Mouse (Mus musculus): Measurements from ENCODE around the gene Dkkl1. TPM values are rescaled to one million over a fixed set of nuclear protein-coding genes. Genes with fewer than 3 reads are reported as not detected.
"Not testable (repeated sequence)": the region's sequence is repeated elsewhere in the genome, so short reads cannot be mapped to it uniquely, and the experiment has no call there.

Gene Dkkl1
- total RNA-seq (2021), result not detected
- long read RNA-seq, experiment 1, result 0 reads
- long read RNA-seq, experiment 2, result 0 reads

DNA sequence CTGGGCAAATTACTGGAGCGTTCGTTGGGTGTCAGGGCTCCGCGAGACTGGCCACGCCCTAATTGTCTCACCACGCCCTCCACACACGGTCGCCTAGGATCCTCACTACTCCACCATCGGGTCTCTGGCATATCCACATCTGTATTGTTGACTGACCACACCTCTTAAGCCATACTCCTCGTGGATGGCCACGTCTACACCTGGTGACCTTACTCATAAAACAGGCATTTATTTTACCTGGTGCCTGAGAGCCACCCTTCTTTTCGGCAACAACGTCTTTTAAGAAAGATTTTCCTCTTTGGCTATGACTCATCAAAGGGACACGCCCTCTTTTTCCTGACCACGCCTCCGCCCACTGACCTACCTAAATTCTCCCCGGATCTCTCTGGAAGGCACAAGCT, at the start of gene Dkkl1:
TSS of gene Dkkl1 (minus strand) at position 297 of the 401 bp plus-strand sequence.
- intact Hi-C loops (cut with DNase I), result no loop called here
- no peak for DNase-seq

GRCm38 (mm10) chr7:45259281-45259680, 47.3 kb upstream of the Dkkl1 start:
- intact Hi-C loops (cut with DNase I), result no loop called here
- no peak for DNase-seq

- intact Hi-C loops (cut with DNase I), result no loop called here
- DNase-seq, result no peak
These were observed 45.3 kb upstream of the Dkkl1 start for GRCm38 (mm10) chr7:45257063-45257840.

GRCm38 (mm10) chr7:45255822-45256221, 43.9 kb upstream of the Dkkl1 start:
- DNase-seq, result peak; percentile 29 to 51
- intact Hi-C loops (cut with DNase I), result not testable (repeated sequence)

- intact Hi-C loops (cut with DNase I), result no loop called here
These were observed 41.9 kb upstream of the Dkkl1 start for GRCm38 (mm10) chr7:45253806-45254205.

GRCm38 (mm10) chr7:45247666-45248065, 35.7 kb upstream of the Dkkl1 start:
- no peak for DNase-seq
- intact Hi-C loops (cut with DNase I), result no loop called here

More at GRCm38 (mm10) chr7:45253806-45254205, 41.9 kb upstream of the Dkkl1 start:
- DNase-seq, result no peak

DNA sequence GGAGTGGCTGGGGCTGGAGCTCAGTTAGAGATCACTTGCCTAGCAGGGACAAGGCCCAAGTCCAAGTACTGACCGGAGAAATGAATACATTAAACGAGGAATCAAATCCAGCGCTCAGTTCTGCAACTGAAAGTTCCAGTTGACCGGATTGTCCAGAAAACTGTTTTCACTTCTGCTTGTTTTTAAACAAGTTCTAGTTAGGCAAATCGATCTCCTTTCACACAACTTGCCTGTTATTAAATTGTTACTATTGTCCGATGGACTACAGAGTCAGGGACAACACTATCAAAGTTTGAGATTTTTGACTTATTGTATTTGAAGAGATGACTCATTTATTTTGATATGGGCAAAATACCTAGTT, 29.4 kb upstream of the Dkkl1 start:
- intact Hi-C loops (cut with DNase I), result no loop called here
- no peak for DNase-seq

- intact Hi-C loops (cut with DNase I), result no loop called here
- peak; percentile 43 to 46 for DNase-seq
These were observed 28.9 kb upstream of the Dkkl1 start, which contains the start of gene Slc6a16 for GRCm38 (mm10) chr7:45240633-45241388. Gene Slc6a16 (plus strand): TSS chr7:45241085.

DNA sequence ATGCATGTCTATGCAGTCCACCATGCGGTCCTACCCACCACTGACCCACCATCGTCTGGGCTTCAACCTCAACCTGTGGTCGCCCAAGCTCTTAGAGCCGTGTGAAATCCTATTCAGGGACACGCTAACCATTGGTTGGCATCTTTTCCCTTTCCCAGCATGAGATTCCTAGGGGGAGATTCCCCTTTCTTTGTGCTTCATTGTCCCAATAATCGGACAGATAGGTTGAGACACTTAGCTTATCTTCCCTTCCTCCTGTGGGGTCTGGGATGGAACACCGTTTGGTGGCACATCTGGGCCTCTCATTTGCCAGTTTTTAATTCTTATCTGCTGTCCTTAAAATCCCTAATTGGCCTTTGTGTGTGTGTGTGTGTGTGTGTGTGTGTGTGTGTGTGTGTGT, 28.2 kb upstream of the Dkkl1 start:
- intact Hi-C loops (cut with DNase I), result no loop called here
- DNase-seq, result no peak

DNA sequence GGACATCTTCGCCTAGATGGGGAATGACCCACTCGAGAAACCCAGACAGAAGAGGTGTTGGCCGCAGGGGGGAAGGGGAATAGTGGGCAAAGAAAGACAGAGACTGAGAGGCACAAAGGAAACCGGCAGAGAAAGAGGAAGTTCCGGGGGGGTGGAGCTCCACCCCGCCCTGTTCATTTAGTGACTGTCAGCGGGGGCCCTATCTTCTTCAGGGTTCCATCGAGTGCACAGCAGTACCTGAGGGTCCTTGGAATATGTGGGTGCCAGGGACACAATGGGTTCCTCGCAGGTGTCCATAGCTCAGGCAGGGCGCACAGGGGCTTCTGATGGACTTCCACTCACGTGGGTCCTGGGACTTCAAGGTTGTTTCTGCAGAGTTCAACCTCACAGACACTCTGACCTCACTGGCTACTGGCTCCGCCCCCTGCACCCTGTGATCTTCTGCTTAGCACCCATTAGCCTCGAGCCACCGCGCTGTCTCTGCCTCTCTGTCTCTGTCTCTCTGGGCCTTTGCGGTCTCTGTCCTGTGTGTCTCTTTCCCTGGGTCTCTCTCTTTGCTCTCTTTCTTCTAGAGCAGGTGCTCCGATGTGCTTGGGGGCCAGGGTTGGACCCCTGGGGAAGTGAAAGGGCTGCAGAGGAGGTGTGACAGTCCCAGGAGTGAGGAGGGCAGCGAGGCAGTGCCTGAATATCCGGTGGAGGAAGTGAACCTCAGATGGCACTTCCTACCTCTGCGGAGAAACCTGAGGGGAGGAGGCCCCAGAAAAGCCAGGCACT, 27.0 kb upstream of the Dkkl1 start, which contains the start of gene Cd37:
TSS of gene Cd37 (minus strand) at position 393 of the 774 bp plus-strand sequence.
- peak in 1 of 2 experiments; percentile 16 for DNase-seq
- intact Hi-C loops (cut with DNase I), result no loop called here

- intact Hi-C loops (cut with DNase I), result no loop called here
- DNase-seq, result no peak
These were observed 26.1 kb upstream of the Dkkl1 start for GRCm38 (mm10) chr7:45237747-45238699.

DNA sequence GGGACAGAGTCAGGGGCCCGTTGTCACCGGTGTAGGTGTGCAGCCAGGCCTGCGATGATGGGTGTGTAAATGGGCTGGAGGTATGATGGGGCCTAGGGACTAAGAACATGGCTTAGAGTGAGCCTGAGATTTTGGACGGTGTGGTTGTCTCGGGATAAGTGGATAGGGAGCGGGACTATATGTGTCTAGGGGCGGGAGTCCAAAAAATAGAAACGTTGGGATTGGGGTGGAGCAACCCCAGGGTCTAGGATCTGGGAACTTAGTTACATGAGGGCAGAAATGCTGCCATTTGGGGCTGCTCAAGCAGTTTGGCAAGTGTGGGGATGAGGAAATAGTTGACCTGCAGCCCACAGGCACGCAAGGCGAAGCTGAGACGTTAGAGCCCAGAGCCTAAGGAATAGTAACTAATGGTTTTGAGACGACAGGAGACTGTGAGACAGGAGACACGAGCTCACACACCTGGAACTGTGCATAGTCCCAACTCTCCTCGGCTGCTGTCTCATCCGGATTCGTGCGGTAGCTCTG, 23.8 kb upstream of the Dkkl1 start:
- peak; percentile 21 to 25 for DNase-seq
- intact Hi-C loops (cut with DNase I), result no loop called here

- DNase-seq, result peak; percentile 34 to 40
- intact Hi-C loops (cut with DNase I), result no loop called here
These were observed 23.1 kb upstream of the Dkkl1 start for GRCm38 (mm10) chr7:45234922-45235571.

- intact Hi-C loops (cut with DNase I), result no loop called here
- DNase-seq, result no peak
These were observed 22.4 kb upstream of the Dkkl1 start for GRCm38 (mm10) chr7:45234333-45234841.

DNA sequence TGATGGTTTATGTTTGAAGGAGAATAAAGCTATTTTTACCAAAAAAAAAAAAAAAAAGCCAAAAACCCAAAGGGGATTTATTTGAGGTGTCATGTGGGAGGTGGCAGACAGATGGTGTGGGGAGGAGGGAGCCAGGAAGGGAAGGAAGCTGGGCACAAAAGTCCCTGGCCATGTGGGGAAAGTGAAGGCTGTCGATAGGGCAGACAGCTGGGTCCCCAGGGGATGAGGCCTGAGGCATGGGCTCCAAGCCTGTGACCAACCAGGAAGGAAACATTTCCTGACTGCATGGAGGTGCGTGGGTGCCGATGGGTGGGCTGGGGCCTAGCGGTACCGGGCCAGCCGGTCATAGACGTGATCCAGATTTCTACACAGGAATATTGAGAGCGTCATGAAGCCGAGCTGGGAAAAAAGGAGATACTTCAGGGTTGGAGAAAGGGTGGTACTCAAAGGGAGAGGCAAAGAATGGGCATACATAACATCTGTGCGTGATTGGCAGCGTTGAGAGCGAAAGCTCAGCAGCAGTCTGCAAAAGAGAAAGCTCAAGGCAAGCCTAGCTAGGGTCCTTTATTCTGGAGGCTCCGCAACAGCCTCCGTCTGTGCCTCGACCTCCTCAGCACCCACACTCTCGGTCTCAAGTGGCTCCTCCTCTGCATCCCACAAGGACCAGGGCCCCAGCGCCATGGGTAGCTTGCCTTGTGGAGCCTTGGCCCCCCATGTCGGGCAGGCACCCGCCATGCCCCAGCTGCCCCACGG, 21.8 kb upstream of the Dkkl1 start:
- peak in 1 of 2 experiments; percentile 30 for DNase-seq
- intact Hi-C loops (cut with DNase I), result no loop called here

DNA sequence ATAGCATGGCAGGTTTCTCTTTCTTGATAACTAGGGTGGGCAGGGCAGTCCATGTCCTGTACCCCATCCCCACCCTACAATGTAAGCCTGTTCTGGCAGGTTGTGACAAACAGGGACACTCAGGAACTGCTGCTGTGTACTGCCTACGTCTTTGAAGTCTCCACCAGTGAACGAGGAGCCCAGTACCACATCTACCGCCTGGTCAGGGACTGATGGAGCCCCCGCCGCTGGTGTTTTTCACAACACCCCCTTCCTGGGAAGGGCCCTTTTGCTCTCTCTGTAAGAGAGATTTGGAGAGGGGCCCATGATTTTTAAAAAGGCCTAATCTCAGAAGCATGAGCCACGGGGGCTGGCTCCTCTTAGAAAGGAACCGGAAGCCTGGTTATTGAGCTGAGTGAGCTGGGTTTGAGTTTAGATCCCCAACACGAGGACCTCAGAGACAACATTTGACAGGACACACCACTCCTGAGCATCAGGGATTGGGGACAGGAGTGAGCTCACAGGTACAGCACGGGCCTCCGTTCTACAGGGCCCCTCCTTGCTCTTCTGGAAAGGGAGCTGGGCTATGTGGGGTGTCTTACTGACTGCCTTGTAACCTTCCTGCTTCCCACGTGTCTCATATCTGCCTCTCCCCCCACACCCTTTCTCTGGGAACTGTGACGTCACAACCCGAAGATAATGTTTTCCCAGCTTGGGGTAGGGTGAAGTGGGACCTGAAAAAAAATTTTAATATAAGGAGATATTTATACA, 20.9 kb upstream of the Dkkl1 start:
- DNase-seq, result no peak
- intact Hi-C loops (cut with DNase I), result no loop called here

DNA sequence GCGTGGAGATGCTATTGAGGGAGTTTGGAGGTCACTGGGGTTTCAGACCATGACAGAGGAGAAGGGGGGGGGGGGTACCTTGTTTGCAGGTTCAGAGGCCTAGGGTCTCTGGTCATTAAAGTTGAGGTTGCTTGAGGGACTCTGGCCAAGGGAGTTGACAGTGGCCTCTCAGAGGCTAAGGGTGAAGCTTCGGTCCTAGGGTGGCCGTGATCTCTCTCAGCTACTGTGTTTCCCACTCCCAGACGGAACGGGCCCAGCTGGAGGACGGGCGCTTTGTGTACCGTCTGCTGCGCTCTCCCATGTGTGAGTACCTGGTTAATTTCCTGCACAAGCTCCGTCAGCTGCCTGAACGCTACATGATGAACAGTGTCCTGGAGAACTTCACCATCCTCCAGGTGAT, 20.0 kb upstream of the Dkkl1 start:
- intact Hi-C loops (cut with DNase I), result no loop called here
- no peak for DNase-seq
